Mouse (Mus musculus): ENCODE results near the gene 1700011L22Rik. TPM values are rescaled to one million over a fixed set of nuclear protein-coding genes. Genes with fewer than 3 reads are reported as not detected.

The 1700011L22Rik gene
- total RNA-seq, 2 experiments from 2014 or later, result not detected

DNA sequence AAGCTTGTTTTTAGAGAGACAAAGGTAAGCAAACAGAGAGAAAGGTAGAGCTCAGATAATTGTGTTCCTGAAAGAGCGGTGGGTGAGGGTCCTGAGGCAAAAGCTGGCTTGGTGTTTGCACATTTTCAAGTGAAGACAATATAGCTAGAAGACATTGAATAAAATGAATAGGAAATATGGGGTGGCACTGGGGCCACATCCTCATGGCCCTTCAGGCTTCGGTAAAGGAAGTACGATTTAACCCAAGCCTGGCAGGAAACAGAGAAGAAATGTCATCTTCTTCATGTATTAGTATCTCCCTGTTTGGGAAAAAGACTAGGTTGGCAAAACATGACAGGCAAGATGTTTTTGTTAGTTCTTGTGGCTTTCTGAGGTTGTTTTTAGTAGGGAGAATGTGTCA, 22.3 kb downstream of the 1700011L22Rik start:
- TF ChIP-seq CTCF (IDR thresholded peaks at IDR 0.05), result no peak
- intact Hi-C loops (cut with DNase I), result no loop called here
- no peak overlapping the region for H3K27ac ChIP-seq
- DNase-seq, result no peak
- H3K4me3 ChIP-seq, result no peak overlapping the region

DNA sequence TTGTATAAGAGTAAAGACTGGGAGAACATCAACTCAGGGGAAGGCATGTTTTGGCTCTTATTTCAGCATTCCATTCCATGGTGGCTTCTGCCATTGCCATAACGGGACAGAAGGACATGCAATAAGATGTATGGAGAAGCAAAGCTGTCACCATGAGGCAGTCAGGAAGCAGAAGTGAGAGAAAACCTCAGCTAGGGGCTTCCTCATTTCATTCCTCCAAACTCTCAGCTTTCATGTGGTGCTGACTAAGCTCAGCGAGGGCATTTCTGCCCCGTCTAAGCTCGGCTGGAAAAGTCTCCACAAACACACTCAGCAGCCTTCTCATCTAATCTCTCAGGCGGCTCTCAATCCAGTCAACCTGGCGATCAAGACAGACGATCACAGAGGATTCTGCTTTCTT, 22.8 kb downstream of the 1700011L22Rik start:
- H3K27ac ChIP-seq, result no peak overlapping the region
- no peak overlapping the region for H3K4me3 ChIP-seq
- intact Hi-C loops (cut with DNase I), result no loop called here
- TF ChIP-seq CTCF (IDR thresholded peaks at IDR 0.05), result no peak
- no peak for DNase-seq

DNA sequence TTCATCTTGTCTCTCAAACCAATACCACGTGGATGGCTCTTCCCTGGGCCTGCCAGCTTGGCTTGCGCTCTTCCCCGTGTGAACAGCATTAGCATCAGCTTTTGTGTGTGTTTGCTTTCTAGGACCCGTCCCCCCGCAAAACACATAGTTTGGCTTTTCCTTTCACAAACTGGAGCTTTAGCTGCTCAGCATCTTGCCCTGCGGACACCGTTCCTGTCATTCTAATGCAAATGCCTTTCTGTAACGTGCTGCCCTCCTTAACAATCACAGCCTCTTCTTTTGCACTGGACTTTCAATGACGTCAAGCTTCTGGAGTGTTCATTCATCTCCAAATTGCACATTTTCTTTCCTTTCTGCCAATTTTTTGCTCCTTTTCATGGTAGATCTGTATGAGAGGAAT, 24.0 kb downstream of the 1700011L22Rik start:
- intact Hi-C loops (cut with DNase I), result no loop called here
- H3K27ac ChIP-seq, result no peak overlapping the region
- H3K4me3 ChIP-seq, result no peak overlapping the region
- no peak for DNase-seq
- no peak for TF ChIP-seq CTCF (IDR thresholded peaks at IDR 0.05)

DNA sequence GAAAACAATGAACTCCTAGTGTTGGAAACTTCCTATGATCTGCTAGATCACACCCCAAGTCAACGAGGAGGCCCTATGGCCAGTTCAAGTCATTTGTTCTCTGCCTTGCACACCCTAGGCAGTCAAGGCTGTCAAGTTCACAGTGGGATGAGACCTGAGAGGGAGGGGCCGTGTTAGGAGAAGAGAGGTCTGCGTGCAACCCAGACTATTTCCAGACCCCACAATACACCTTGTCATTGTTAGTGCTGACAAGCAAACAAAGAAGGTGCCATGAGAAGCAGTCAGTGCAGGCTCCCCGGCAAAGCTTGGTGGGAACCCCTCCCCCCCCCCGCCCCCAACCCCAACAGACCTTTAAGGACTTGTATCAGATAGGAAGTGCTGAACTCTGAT, 25.6 kb downstream of the 1700011L22Rik start:
- intact Hi-C loops (cut with DNase I), result no loop called here
- no peak overlapping the region for H3K4me3 ChIP-seq
- TF ChIP-seq CTCF (IDR thresholded peaks at IDR 0.05), result no peak
- no peak for DNase-seq
- H3K27ac ChIP-seq, result no peak overlapping the region

DNA sequence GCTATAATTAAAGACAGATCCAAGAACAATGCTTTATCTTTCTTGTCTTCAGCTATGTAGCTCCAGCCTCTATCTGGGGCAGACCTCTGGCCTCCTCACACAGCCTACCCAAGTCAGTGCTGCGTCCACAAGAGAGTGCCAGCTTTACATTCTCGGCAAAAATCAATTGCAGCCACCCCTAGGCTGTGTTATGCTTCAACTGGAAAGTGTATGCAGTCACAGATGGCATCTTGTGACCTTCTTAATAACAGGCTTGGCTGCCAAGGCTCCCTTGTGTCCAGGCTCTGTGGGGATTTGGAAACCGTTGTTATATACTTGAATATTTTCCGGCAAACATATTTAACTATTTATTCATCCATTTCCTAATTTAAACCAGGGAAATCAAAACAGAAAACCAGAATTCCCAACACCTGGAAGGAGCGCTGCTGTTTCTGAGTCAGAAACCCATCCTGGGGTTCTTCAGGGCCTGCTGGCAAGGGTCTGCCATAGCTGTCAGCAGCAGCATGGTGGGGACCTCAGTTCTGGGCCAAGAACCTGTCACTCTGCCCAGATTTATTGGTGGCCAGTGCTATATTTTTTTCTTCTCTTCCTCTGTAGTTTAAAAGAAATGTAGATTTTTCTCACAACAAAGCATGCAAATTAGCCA, 26.1 kb downstream of the 1700011L22Rik start:
- no peak overlapping the region for H3K4me3 ChIP-seq
- intact Hi-C loops (cut with DNase I), result no loop called here
- DNase-seq, result no peak
- no peak overlapping the region for H3K27ac ChIP-seq
- no peak for TF ChIP-seq CTCF (IDR thresholded peaks at IDR 0.05)

DNA sequence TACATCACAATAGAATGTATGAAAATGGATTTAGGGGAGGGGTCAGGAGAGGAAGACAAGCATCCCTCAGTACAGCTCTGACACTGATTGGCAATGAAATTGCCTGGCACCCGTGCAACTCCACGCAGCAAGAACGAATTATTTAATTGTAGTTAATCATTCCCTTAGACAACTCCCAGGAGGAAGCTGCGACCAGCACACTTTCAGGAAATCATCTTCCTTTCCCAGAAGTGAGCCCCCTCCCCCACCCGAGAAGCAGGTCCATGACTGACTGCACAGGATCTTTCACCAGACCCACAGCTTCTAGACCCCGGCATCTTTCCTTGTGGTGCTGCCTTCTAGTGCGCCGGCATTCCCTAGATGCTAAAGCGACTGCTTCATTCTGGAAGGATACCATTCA, 36.7 kb downstream of the 1700011L22Rik start:
- no peak for DNase-seq
- Histone ChIP-seq H3K27ac (no peak overlapping the region), H3K4me3 (no peak overlapping the region)
- intact Hi-C loops (cut with DNase I), result no loop called here
- no peak for TF ChIP-seq CTCF (IDR thresholded peaks at IDR 0.05)

DNA sequence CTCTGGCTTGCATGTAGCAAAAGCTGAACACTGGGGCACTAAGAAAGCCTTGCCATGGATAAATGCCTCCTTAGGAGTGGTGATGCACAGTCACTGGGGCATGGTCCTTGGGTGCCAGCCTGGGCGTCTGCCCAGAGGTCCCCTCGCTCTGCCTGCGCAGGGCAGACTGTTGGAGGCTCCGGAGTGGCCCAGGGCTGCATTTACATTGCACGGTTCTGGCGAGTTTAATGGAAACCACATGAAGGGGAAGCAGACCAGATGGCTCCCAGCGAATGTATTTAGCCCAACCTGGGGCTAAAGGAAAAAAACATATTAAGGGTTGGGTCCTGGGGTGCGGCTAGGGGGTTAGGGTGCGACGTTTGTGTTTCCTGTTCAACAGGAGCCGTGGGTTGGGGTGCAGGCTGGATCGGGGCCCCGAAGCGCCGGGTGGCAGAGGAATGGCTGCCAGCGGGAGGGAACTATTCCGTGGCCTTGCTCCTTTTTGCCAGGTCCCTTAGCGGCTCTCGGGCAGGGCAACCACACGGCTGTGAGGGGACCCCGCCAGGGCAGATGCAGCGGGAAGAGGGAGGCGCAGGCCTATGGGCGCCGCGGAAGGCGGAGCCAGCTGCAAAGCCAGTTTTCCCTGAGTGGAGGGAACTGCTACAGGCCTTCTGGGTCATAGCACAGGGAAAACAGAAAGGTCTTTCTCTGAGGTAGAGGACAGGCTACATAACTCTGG, 38.6 kb downstream of the 1700011L22Rik start:
- intact Hi-C loops (cut with DNase I), result loop anchor here (5.0 kb wide), 1 partner anchor 182 kb away; the partner anchor contains the start of gene Zfp827

DNA sequence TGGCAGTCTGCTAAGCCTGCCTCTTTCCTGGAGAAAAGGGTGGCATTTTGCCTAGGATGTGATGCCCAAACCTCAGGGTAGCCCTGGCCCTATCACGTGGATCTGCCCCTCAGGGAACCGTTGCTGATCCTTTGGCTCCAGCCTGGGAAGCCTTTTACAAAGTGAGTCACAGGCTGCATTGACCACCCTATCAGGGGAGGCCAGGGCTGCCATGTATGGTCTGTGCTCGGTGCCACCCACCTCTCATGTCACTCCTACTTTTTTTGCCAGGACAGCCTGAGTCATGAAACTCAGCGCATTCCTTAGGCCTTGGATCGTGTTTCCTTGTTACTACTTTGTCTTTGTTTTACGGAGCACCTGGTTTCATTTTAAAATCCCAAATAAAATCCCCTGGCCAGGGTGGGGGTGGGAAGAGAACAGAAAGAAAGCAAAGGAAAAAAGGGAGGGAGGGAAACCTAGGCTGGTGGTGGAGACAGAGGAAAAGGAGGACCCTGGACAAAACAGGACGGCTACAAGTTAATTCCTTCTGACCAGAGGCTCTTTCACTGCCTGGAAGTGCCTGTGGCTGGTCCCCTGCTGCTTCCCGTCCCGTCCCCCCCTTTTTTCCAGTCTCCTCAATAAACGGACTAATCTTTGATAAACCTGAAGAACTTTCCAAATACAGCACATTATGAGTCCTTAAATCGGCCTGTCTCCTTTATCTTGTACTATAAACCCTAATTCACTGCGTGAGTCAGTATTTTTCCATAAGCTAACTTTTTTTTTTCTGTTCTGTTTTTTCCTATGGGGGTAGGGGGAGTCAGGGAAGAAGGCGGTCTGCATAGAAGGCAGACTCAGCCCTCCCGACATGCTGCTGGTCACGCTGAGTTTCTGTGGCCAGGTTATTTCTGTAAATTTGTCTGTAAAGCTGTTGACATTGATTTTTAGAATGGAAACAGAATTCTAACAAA, 39.4 kb downstream of the 1700011L22Rik start:
- intact Hi-C loops (cut with DNase I), result loop anchor here (5.0 kb wide), 1 partner anchor 182 kb away; the partner anchor contains the start of gene Zfp827
- DNase-seq, result peak; percentile 48

More for the DNA sequence above, 38.6 kb downstream of the 1700011L22Rik start:
- no peak for TF ChIP-seq CTCF (IDR thresholded peaks at IDR 0.05)
- Histone ChIP-seq H3K27ac (peak overlapping the region; percentile 70), H3K4me3 (peak overlapping the region; percentile 69)
- peak; percentile 58 for DNase-seq

DNA sequence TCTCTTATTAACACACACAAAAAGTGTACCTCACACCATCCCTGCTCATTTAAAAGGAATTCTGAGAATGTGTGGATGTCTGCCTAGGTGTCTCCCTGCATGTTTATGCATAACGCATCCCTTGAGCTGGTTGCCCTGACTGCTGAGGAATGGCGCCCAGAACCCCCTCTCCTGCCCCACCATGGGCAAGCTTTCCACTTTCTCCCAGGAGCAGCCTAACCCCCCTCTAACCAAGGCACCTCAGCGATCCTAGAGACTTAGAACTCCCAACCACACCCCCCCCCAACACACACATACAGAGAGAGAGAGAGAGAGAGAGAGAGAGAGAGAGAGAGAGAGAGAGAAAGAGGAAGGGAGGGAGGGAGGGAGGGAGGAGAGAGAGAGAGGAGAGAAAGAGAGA, 40.2 kb downstream of the 1700011L22Rik start:
- Histone ChIP-seq H3K27ac (no peak overlapping the region), H3K4me3 (no peak overlapping the region)
- intact Hi-C loops (cut with DNase I), result loop anchor here (5.0 kb wide), 1 partner anchor 181 kb away; the partner anchor contains the start of gene Zfp827
- DNase-seq, result no peak
- TF ChIP-seq CTCF (IDR thresholded peaks at IDR 0.05), result no peak

More for the DNA sequence above, 39.4 kb downstream of the 1700011L22Rik start:
- no peak for TF ChIP-seq CTCF (IDR thresholded peaks at IDR 0.05)
- H3K27ac ChIP-seq, result peak overlapping the region; percentile 70
- peak overlapping the region; percentile 69 for H3K4me3 ChIP-seq

DNA sequence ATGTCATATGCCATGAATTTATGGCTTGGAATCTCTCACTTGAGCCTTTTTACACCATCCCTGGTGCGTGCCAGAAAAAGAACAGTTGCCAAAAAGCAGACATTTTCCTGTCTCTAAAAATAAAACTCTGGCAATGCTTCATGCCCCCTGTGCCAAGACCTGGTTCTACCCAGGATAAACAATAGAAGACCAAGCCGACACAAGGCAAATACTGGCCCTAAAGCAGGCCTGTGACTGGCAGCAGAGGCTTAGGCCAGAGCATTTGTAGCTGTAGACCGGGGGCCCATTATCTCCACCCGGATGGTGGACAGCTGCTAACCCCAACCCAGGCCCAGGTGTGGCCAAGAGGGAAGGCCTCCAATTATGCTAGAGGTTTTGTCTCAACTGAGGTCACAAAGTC, 41.5 kb downstream of the 1700011L22Rik start:
- intact Hi-C loops (cut with DNase I), result loop anchor here (5.0 kb wide), 1 partner anchor 180 kb away; the partner anchor contains the start of gene Zfp827
- H3K27ac ChIP-seq, result peak overlapping the region; percentile 67
- no peak for TF ChIP-seq CTCF (IDR thresholded peaks at IDR 0.05)
- DNase-seq, result peak; percentile 33
- no peak overlapping the region for H3K4me3 ChIP-seq

DNA sequence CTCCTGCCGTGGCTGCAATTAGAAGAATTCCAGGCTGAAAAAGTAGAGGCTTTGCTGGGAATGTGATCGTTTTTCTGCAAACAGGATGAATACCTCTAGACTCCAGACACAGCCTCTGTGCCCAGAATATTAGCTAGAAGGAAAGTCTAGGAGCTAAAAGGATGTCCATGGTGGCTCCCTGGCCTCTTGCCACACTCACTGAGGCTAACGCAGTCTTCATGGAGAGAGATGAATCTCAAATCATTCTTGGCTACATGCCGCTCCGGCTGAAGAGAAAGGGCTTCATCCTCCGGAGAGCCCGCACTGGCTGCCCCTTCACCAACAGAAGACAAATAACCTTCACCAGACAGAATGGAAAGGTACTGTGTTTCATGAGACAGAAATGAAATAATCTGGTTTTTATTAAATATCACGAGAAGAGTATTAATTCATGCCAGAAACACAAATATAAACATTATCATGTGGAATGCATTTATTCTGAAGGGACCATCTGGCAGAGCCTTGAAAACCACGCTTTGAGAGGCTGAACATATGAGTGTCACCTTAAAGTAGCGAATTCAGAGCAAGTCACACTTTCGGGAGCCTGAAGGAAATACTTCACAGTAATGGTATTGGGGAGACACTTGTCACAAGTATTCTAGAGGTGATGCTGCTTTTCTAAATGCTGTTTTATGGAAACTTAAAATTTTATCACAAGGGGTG, 46.8 kb downstream of the 1700011L22Rik start:
- intact Hi-C loops (cut with DNase I), result no loop called here
- TF ChIP-seq CTCF (IDR thresholded peaks at IDR 0.05), result no peak
- Histone ChIP-seq H3K27ac (no peak overlapping the region), H3K4me3 (no peak overlapping the region)
- DNase-seq, result no peak

DNA sequence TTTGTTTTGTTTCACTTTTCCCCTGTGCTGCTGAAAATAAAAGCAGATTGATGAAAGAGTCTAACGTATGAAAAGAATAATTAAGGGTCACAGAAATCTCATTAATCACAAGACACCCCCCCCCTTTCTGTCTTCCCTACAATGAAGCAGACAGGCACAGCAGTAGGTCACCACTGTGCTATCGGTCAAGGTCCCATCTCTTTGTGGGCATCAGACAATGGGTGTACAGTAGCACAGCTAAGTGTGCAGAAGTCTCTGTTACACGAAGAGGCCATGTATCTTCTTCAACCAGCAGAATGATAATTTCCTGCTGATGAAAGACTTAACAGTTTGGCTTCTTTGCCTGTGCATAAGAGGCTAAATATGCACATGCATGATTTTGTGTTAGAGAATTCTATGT, 49.7 kb downstream of the 1700011L22Rik start:
- TF ChIP-seq CTCF (IDR thresholded peaks at IDR 0.05), result no peak
- H3K27ac ChIP-seq, result no peak overlapping the region
- H3K4me3 ChIP-seq, result no peak overlapping the region
- intact Hi-C loops (cut with DNase I), result no loop called here
- DNase-seq, result no peak
